Mouse (Mus musculus) gastrocnemius, adult 8-10 months (tissue): Measurements from ENCODE around the gene Casq1. TPM values are rescaled to one million over a fixed set of nuclear protein-coding genes. Genes with fewer than 3 reads are reported as not detected.

ENCODE experiments used
- DNase-seq, 2 experiments: peaks; one replicate each; pipeline ENCODE4 v3.0.0; 2022; ENCODE audit warnings: low spot score in 2 of 2
- total RNA-seq, 4 experiments: library from RNA; stranded (reverse); gene quantifications; 2 replicates each; pipeline ENCODE4 v1.2.4; 2022

Casq1 gene
- total RNA-seq, 4 experiments from 2014 or later, result 2,216 to 3,193 (median 3,049) TPM

- peak; percentile 68 to 71 for DNase-seq
Observed at GRCm38 (mm10) chr1:172206141-172206917, 13.3 kb downstream of the Casq1 start, which contains the start of gene Pea15a. Gene Pea15a (minus strand): TSS chr1:172206804.

DNA sequence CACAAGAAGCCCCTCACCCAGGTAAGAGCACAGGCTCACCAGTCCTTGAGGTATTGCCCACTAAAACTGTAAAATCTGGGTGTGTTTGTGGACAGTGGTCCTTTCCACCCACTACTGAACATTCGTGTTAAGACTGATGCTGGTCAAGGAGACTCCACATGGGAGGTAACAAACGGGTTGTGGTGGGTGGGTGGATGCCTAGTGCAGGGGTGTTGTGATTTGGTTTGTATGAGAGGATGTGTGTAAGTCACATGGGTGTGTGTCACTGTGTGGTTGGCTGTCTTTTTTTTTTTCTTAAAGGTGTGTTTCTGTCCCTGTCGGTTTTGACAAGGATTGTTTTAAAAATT, 14.0 kb downstream of the Casq1 start:
- no peak for DNase-seq

DNA sequence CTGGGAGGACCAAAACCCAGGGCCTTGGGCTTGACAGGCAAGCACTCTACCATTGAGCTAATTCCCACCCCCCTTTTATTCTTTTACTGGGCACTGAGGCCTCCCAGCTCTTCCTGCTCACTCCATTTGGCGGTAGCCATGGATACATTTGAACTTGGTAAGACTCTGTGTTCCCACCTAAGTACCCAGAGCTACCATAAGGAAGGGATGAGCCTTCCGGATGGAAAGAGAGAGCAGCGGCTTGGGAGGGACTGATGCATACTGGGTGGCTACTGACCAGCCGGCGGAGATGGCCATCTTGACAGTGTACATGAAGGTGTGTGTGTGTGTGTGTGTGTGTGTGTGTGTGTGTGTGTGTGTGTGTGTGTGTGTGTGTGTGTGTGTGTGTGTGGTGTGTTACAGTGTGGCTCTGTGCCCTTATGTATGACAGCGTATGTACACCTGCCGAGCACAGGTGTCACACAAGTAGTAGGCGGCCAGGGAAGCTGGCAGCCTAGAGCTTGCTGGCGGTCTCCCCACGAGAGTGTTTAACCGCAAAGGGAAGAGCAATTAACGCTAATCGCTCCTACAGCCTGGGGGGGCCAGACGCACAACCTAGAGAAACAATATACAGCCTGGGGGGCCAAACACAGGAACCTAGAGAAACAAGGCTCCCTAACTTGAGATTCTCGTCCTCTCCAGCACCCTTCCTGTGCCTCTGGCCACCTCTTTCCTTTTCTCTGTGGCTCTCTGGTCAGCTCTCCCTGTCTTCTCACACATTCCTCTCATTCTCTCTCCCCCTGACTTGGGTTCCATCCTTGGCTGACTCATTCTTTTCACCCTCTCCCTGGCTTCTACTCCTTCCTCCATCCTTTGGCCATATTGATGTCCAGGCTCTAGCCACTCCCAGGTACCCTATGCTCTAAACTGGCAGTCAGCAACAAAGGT, 14.6 kb downstream of the Casq1 start:
- no peak for DNase-seq

DNA sequence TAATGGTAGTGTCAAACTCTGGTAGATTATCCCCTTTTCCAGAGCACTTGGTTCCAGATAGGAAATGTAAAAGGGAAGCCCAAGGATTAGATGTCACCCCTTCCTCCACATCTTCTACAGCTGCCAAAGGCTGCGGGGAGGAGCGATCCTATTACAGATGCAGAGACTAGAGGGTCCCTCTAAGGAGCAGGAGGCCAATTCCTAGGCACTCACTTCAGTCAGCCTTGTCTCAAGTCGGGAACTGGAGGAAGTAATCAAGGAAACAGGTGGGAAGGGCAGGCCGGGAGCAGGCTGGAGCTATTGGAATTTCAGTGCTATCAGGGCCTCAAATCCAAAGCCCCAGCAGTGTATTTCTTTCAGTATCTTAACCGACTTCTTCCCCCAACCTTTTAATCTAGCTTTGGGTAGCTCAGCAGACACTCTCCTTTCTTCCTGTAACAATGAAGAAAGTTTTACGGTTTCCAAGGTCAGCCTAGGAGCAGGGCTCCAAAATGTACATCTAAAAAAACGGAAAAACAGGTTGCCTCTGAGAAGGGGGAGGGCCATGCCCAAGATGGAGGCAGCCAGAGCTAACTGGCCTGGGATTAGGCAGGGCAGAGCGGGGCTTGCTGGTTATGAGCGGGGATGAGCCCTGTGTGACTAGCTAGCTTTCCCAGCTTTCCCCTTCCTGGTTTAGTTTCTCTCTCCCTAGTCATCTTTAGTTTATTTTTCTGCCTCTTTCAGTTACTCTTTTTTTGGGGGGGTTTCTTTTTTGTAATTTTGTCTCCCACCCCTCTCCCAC, 15.4 kb downstream of the Casq1 start:
- DNase-seq, result no peak

DNA sequence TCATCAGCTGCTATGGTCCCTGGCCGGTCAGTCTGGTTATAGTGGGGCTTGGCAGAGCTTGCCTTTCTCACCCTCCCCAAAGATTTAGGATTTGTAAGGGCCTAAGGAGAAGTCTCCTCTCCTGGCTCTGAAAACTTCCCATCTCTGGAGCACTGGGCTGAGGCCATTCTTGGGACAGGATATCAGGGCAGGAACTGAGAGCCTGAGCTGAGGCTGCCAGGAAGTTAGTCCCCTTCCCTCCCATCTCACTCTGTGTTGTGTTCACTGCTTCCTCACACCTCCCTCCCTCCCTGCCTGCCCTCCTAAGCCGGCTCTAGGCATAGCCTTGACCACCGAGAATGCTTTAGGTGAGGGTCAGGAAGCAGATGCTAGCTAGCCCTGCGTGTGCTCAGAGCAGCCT, 16.1 kb downstream of the Casq1 start:
- no peak for DNase-seq

DNA sequence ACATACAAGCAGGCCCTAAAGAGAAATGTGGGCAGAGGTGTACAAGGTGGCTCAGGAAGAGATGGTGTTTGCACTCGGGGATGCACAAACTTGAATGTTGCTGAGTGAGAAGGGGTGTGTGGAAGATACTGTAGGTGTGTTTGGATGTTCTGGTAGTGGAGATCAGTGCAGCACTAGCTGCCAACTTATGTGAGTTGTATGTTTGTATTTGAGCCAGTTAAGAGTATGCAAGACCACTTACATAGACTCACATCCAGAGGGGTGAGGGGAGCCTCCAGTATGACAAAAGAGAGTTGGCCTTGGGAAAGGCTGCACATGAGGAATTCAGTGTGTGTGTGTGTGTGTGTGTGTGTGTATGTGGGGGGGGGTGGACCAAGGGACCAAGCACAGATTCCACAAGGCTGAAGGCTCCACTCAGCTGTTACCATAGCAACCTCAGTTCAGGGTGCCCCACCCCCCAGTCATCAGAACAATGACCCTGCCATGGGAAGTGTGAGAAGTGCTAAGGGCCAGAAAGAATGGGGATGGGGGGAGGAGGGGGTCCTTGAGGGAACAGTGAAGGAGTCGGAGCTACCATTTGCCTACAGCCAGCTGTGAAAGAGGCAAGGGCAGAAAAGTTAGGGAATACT, 16.7 kb downstream of the Casq1 start:
- no peak for DNase-seq

DNA sequence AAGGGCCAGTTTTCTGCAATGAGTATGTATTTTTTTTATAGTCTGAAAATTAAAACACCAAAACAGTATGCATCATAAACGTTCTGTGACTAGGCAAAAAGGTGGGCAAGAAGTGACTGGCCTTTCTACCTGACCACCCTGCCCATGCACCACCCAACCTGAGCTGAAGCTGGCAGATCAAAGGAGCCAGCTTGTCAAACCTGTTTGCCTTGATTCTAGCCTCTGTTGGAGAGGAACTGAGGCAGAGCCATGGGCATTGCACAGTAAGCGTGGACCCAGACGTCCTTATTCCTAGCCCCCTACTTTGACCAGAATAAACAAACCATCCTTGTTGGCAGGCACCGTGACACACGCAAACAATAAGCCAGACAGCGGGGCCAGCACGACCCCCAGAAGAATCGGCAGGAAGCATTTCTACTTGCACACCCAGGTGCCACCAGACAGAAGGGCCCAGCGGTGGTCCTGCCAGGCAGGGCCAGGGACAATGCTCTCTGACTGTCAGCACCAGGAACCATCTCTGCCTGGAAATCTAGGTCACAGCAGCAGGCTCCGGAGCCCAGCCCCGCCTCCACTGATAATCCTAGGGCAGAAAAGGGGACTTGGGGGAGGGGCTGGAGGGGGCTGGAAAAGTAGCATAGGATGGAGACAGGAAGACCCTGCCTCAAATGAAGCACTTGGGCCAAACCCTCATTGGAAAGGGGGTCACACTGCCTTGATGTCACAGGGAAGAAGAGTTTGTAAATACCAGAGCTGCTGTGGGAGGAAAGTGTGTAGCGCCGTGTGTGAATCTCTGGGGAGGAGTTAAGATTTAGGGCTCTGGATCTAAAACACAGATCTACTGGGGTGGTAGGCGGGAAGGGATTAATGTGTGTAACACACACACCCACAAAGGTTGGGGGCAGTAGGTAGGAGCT, 17.4 kb downstream of the Casq1 start:
- no peak for DNase-seq

GRCm38 (mm10) chr1:172200871-172201447, 18.7 kb downstream of the Casq1 start:
- no peak for DNase-seq

DNA sequence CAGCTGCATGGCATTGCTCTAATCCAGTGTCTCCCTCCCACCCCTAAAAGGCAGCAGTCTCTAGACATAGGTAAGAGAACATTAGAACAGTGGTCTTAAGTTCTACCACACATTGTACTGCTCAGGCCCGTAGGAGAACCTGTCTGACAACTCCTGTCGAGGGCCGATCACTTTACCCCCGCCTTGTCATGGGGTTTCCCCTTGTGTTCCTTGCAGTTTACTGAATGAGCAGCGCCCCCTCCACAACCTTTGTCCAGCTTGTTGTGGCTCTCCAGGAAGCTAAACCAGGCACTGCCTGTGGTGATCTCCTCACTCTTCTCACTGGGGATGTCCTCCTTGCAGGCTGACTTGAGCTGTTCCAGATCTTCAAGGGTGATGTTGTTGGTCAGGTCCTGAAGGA, 19.5 kb downstream of the Casq1 start:
- peak in 1 of 2 experiments; percentile 2 for DNase-seq

GRCm38 (mm10) chr1:172198996-172199395, 20.7 kb downstream of the Casq1 start:
- peak in 1 of 2 experiments; percentile 2 for DNase-seq

DNA sequence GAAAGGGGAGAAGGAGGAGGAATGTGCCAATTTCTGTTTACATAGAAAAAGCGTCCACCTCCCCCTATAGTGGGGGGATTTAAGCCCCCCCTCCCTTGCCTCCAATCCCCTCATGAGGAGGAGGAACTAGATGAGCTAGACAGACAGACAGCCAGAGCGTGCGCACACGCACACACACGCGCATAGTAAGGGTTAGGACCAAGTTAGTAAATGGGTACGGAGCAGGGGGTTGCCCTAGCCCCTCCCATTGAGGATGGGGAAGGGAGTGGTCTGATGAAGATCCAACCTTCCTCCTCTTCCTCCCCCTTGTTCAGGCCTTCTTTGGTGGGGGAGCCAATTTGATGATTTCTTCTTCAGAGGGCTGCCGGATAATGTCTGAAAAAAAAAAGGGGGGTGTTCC, 21.4 kb downstream of the Casq1 start:
- peak in 1 of 2 experiments; percentile 2 for DNase-seq

DNA sequence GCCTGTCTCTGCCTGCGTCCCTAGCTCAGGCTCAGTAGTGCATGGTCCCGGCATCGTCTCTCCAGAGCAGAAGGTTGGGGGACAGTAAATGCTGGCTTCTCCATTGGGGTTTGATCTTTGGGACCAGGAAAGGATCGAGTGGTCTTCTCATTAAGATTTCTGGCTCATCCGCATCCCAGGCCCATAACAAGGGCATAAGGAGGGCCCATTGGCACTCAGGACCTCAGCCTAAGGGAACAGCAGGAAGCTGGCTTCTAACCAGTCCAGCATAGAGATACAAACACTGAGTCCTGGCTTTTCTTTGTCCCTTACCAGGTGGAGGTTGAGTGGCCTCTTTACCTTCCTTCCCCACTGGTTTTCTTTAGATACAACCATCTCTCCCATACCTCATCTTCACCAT, 21.8 kb downstream of the Casq1 start:
- DNase-seq, result peak in 1 of 2 experiments; percentile 2

- DNase-seq, result no peak
Observed at GRCm38 (mm10) chr1:172197146-172197545, 22.5 kb downstream of the Casq1 start.

- no peak for DNase-seq
Observed at GRCm38 (mm10) chr1:172194435-172194834, 25.2 kb downstream of the Casq1 start.

GRCm38 (mm10) chr1:172192217-172192616, 27.5 kb downstream of the Casq1 start:
- DNase-seq, result no peak

GRCm38 (mm10) chr1:172191578-172191977, 28.1 kb downstream of the Casq1 start:
- no peak for DNase-seq

GRCm38 (mm10) chr1:172188891-172189290, 30.8 kb downstream of the Casq1 start:
- DNase-seq, result no peak

GRCm38 (mm10) chr1:172186401-172187289, 33.0 kb downstream of the Casq1 start:
- DNase-seq, result no peak

GRCm38 (mm10) chr1:172183915-172184314, 35.8 kb downstream of the Casq1 start:
- no peak for DNase-seq
